Mouse (Mus musculus) hindbrain, postnatal 0 days (tissue): Measurements from ENCODE around the gene Arhgap20. TPM values are rescaled to one million over a fixed set of nuclear protein-coding genes. Genes with fewer than 3 reads are reported as not detected.

Experiments used
- ATAC-seq: fragments of 200-750 bp; cut with Nextera tagmentation; 2 replicates; pipeline ENCODE4 v1.8.0; 2017; ENCODE audit warnings: mild to moderate bottlenecking, moderate TSS enrichment, moderate library complexity
- DNase-seq: peaks from one replicate; pipeline ENCODE4 v3.0.0-alpha.2; 2015; ENCODE audit warnings: low spot score
- H3K27ac ChIP-seq: fragments of 300-500 bp; sonication (generic); 2 replicates; pipeline ENCODE4 v1.5.1; 2014; ENCODE audit warnings: mild to moderate bottlenecking
- H3K27me3 ChIP-seq: fragments of 300-500 bp; sonication (generic); 2 replicates; pipeline ENCODE4 v1.6.1; 2014; ENCODE audit warnings: low read length, mixed read lengths; ENCODE audit not compliant: insufficient read depth
- H3K36me3 ChIP-seq: fragments of 300-500 bp; sonication (generic); 2 replicates; pipeline ENCODE4 v1.6.1; 2014; ENCODE audit warnings: low read length, mixed read lengths; ENCODE audit not compliant: insufficient read depth
- H3K4me1 ChIP-seq: fragments of 300-500 bp; sonication (generic); 2 replicates; pipeline ENCODE4 v1.6.1; 2014; ENCODE audit warnings: antibody characterized with exemption, low read length, mixed read lengths; ENCODE audit not compliant: insufficient read depth
- H3K4me2 ChIP-seq: fragments of 300-500 bp; sonication (generic); 2 replicates; pipeline ENCODE4 v1.6.1; 2014; ENCODE audit warnings: low read depth, mild to moderate bottlenecking, low read length, moderate library complexity, mixed read lengths
- H3K4me3 ChIP-seq: fragments of 300-500 bp; sonication (generic); 2 replicates; pipeline ENCODE4 v1.5.1; 2014; ENCODE audit warnings: low read length
- H3K9ac ChIP-seq: fragments of 300-500 bp; sonication (generic); replicated peaks from 2 replicates; pipeline ENCODE4 v1.6.1; 2014; ENCODE audit warnings: mild to moderate bottlenecking, low read length, moderate library complexity, mixed read lengths
- H3K9me3 ChIP-seq: fragments of 300-500 bp; sonication (generic); 2 replicates; pipeline ENCODE4 v1.6.1; 2016; ENCODE audit warnings: low read length, mixed read lengths
- CTCF ChIP-seq: IDR thresholded peaks from 2 replicates; pipeline ENCODE4 v1.5.1; 2016; ENCODE audit warnings: antibody characterized with exemption, control low read depth, low read depth
- WGBS: fragments of 180-500 bp; shearing (Covaris S2); extraction: QIAGEN DNeasy Blood & Tissue Kit; methylation state at CpG from one replicate; pipeline ENCODE4 v1.1.7; 2014; 5-methylcytosine and 5-hydroxymethylcytosine counted together
- polyA plus RNA-seq: library from polyadenylated mRNA; unstranded; fragments of >200 nt; fragmentation: Nextera tagmentation; extraction: Ambion mirVana; gene quantifications from 2 replicates; pipeline ENCODE4 v1.2.1, GENCODE M21; 2015
- total RNA-seq: library from RNA; depleted of rRNA; stranded (reverse); fragments of >200 nt; gene quantifications from 2 replicates; pipeline ENCODE4 v1.2.3, GENCODE M21; 2014

The Arhgap20 gene
- total and polyA plus RNA-seq, 2 experiments from 2014 or later: 30.5 to 34.8 TPM

GRCm38 (mm10) chr9:51739826-51740225 lies 25.3 kb upstream of the Arhgap20 start:
- no peak overlapping the region for H3K9ac ChIP-seq

GRCm38 (mm10) chr9:51750144-51750543 lies 15.0 kb upstream of the Arhgap20 start:
- Histone ChIP-seq H3K4me3 (no peak overlapping the region), H3K4me2 (no peak overlapping the region), H3K9ac (no peak overlapping the region), H3K27ac (no peak overlapping the region), H3K9me3 (no peaks in the 10 kb centered on the region), H3K4me1 (no peaks in the 10 kb centered on the region), H3K27me3 (no peaks in the 10 kb centered on the region), H3K36me3 (no peaks in the 10 kb centered on the region)
- TF ChIP-seq CTCF: no peak
- ATAC-seq: no peak
- DNase-seq: no peak
- 63% methylated on average over 4 of the region's 4 CpGs for WGBS

More at GRCm38 (mm10) chr9:51739826-51740225, 25.3 kb upstream of the Arhgap20 start:
- DNase-seq: no peak
- H3K4me1 ChIP-seq: peaks cover 7% of the 10 kb centered on the region; the same call in 1 of the 2 replicates
- no peak for TF ChIP-seq CTCF
- no peak overlapping the region for H3K4me2 ChIP-seq
- no peaks in the 10 kb centered on the region for H3K9me3 ChIP-seq
- no peaks in the 10 kb centered on the region for H3K27me3 ChIP-seq
- H3K4me3 ChIP-seq: no peak overlapping the region
- WGBS: 77% methylated on average over 4 of the region's 4 CpGs
- H3K27ac ChIP-seq: no peak overlapping the region
- no peaks in the 10 kb centered on the region for H3K36me3 ChIP-seq
- ATAC-seq: no peak

DNA sequence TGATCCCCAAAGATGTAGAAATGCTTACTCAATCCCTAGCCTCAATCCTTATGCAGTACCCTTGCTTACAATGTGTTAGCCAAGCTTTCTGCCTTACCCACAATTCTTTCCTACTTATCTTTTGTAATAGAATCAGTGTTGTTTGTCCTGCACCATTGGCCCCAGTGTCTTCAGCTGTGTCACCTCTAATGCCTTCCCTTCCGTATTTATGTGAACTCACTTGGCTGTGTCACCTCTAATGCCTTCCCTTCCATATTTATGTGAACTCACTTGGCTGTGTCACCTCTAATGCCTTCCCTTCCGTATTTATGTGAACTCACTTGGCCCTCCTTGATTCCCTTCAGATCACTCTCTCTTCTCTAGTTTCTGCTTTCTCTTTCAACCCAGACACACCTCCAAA lies 4.1 kb upstream of the Arhgap20 start:
- Histone ChIP-seq H3K9me3 (no peaks in the 10 kb centered on the region), H3K36me3 (no peaks in the 10 kb centered on the region), H3K27me3 (no peaks in the 10 kb centered on the region), H3K4me2 (no peak overlapping the region), H3K27ac (no peak overlapping the region), H3K9ac (no peak overlapping the region), H3K4me1 (no peaks in the 10 kb centered on the region), H3K4me3 (no peak overlapping the region)
- TF ChIP-seq CTCF: no peak
- 72% methylated on average over 2 of the region's 2 CpGs for WGBS
- ATAC-seq: no peak
- no peak for DNase-seq

GRCm38 (mm10) chr9:51764041-51764875 lies 879 bp upstream of the Arhgap20 start:
- under 1% methylated on average over 12 of the region's 12 CpGs for WGBS
- peak; percentile 46 for ATAC-seq
- no peaks in the 10 kb centered on the region for H3K27me3 ChIP-seq
- H3K4me1 ChIP-seq: peaks cover 6% of the 10 kb centered on the region; the same call in 1 of the 2 replicates
- H3K9me3 ChIP-seq: no peaks in the 10 kb centered on the region
- peak overlapping the region; percentile 87 for H3K4me2 ChIP-seq
- no peaks in the 10 kb centered on the region for H3K36me3 ChIP-seq
- peak overlapping the region; percentile 84 for H3K4me3 ChIP-seq
- H3K9ac ChIP-seq: peak overlapping the region; percentile 88
- peak; percentile 74 for DNase-seq
- TF ChIP-seq CTCF: peak; percentile 65
- peak overlapping the region; percentile 93 for H3K27ac ChIP-seq

DNA sequence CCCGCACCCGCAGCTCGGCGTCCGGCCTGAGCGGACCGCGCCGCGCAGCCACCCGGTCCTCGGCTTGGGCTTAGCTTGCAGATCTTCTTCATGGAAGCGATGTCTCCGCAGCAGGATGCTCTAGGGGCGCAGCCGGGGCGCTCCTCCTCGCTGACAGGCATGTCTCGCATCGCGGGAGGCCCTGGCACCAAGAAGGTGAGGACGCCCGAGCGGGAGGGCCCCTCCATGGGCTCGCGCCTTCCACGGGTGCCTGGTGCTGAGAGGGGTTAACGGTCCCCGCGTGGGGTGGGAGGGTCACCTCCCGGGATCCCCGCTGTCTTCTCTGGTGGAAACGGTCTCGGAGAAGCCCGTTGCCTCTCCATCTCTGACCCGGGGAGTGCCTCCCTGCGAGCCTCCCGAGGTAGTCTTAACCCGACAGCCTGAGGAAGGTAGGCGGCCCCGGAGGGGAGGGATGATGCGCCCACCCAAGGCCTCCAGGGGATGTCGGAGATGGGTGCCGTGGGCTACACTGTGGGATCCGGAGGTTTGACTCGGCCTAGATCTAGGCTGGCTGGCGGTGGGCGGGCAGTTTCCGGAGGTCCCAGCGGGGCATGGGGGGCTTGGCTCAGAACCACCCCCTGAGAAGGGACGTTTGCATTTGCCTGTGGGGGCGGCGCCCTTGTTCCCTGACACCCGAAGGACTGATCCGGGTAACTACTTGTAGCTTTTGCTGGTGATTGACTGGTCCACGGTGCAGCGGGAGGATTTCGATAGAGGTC lies 459 bp downstream of the Arhgap20 start:
- ATAC-seq: peak; percentile 60
- no peaks in the 10 kb centered on the region for H3K9me3 ChIP-seq
- peak overlapping the region; percentile 88 for H3K9ac ChIP-seq
- DNase-seq: peak; percentile 56
- no peak for TF ChIP-seq CTCF
- H3K4me1 ChIP-seq: peaks cover 6% of the 10 kb centered on the region; the same call in 1 of the 2 replicates
- no peaks in the 10 kb centered on the region for H3K36me3 ChIP-seq
- peak overlapping the region; percentile 84 for H3K4me3 ChIP-seq
- WGBS: 0% methylated on average over 38 of the region's 58 CpGs
- H3K27ac ChIP-seq: peak overlapping the region; percentile 93
- no peaks in the 10 kb centered on the region for H3K27me3 ChIP-seq
- peak overlapping the region; percentile 87 for H3K4me2 ChIP-seq

- H3K27ac ChIP-seq: peak overlapping the region; percentile 93
- no peak for TF ChIP-seq CTCF
- peak overlapping the region; percentile 84 for H3K4me3 ChIP-seq
- no peaks in the 10 kb centered on the region for H3K9me3 ChIP-seq
- no peaks in the 10 kb centered on the region for H3K27me3 ChIP-seq
- WGBS: under 1% methylated on average over 25 of the region's 29 CpGs
- H3K4me2 ChIP-seq: peak overlapping the region; percentile 87
- DNase-seq (peak; percentile 79), ATAC-seq (peak; percentile 19; the same call in 1 of the 2 replicates)
- no peaks in the 10 kb centered on the region for H3K36me3 ChIP-seq
- peak overlapping the region; percentile 88 for H3K9ac ChIP-seq
- H3K4me1 ChIP-seq: peaks cover 6% of the 10 kb centered on the region; the same call in 1 of the 2 replicates
These were observed 1.3 kb downstream of the Arhgap20 start for GRCm38 (mm10) chr9:51766175-51767062.
